In genomic region chr2:160021541-160021940, GRCm38 (mm10) we compare ENCODE assay signal across 19 mouse cellular contexts.
DNase-seq lines count a peak whose midpoint lies in the region; TF ChIP-seq lines count a peak whose summit lies in the region.
"Had no signal": no experiment of that assay in that cellular context is flagged by ENCODE, and none has a peak within 500 bp of the region (broad histone marks: within the 10 kb centered on the region; RNA-seq: fewer than 3 reads in every experiment).

No protein-coding gene starts in this region.

- H3K27ac ChIP-seq in embryonic fibroblast, embryonic 13.5 days (ENCODE audit: insufficient read depth, low read length), result peak overlapping the region; percentile 85
- no peak overlapping the region for H3K27ac ChIP-seq in cerebellum, adult 2 months (ENCODE audit: insufficient read depth, low read length)
- H3K27ac ChIP-seq: embryonic facial prominence, embryonic 15.5 days; forebrain, embryonic 13.5 days; heart, embryonic 15.5 days; hindbrain, embryonic 15.5 days; liver, embryonic 15.5 days; stomach, embryonic 15.5 days had no signal

- intact Hi-C loops in heart, postnatal 36 days (cut with DNase I), result no loop called here

- DNase-seq in gastrocnemius, postnatal 25 days, result peak; percentile 47
- DNase-seq in gastrocnemius, postnatal 4 days (ENCODE audit: low spot score in 2 of 2), result no peak
- peak; percentile 55 for DNase-seq in adipocyte (ENCODE audit: low spot score)
- peak; percentile 28 for DNase-seq in heart, postnatal 36 days
- DNase-seq in cerebellum, adult 2 months, result no peak
- no peak for DNase-seq in cerebellum, adult 11-12 months
- DNase-seq: cerebellum, postnatal 25 days; left cerebral cortex, postnatal 4 days; lung, postnatal 14 days; right cerebral cortex, adult 18-20 months; thymus, adult 2 months had no signal

- TF ChIP-seq POLR2A in embryonic fibroblast, embryonic 13.5 days (IDR thresholded peaks at IDR 0.05; ENCODE audit: low read depth, low read length), result no peak
- TF ChIP-seq POLR2A in cerebellum, adult 2 months (IDR thresholded peaks at IDR 0.05; ENCODE audit: borderline replicate concordance, insufficient read depth, low read length), result no peak

- TF ChIP-seq CTCF in embryonic fibroblast, embryonic 13.5 days (IDR thresholded peaks at IDR 0.05; ENCODE audit: borderline replicate concordance, insufficient read depth, low read length), result no peak
- no peak for TF ChIP-seq CTCF in cerebellum, adult 2 months (IDR thresholded peaks at IDR 0.05; ENCODE audit: borderline replicate concordance, insufficient read depth, low read depth, low read length)

- WGBS in cerebellum, adult 2 months, result 78% methylated on average over 4 of the region's 4 CpGs

- no peak overlapping the region for H3K4me3 ChIP-seq in embryonic fibroblast, embryonic 13.5 days (ENCODE audit: insufficient read depth, low read length)
- no peak overlapping the region for H3K4me3 ChIP-seq in cerebellum, adult 2 months (replicated peaks; ENCODE audit: insufficient read depth, low read depth, low read length)
- H3K4me3 ChIP-seq: embryonic facial prominence, embryonic 15.5 days; forebrain, embryonic 13.5 days; heart, embryonic 15.5 days; hindbrain, embryonic 15.5 days; liver, embryonic 15.5 days; stomach, embryonic 15.5 days had no signal

- 0 out of 2 replicates have a peak, but pooled peaks cover 3% of the 10 kb centered on the region for H3K4me1 ChIP-seq in embryonic fibroblast, embryonic 13.5 days (ENCODE audit: control insufficient read depth, insufficient read depth, low read length)
- H3K4me1 ChIP-seq in cerebellum, adult 2 months (ENCODE audit: control insufficient read depth, insufficient read depth, low read length), result no peaks in the 10 kb centered on the region
- H3K4me1 ChIP-seq: heart, embryonic 15.5 days; liver, embryonic 15.5 days; stomach, embryonic 15.5 days had no signal

- H3K27me3 ChIP-seq in cerebellum, adult 2 months (ENCODE audit: control insufficient read depth, insufficient read depth, low read length), result no peaks in the 10 kb centered on the region
- H3K27me3 ChIP-seq: embryonic facial prominence, embryonic 15.5 days; forebrain, embryonic 13.5 days; heart, embryonic 15.5 days; hindbrain, embryonic 15.5 days; liver, embryonic 15.5 days; Patski; stomach, embryonic 15.5 days had no signal

Comparison
In these comparisons a context has a peak if more than half of its experiments do, and no peak if none do; other contexts are left out.
1. DNase-seq: peak in gastrocnemius, postnatal 25 days (single experiment), adipocyte (single experiment) and heart, postnatal 36 days (2 of 2); none in gastrocnemius, postnatal 4 days (0 of 2), cerebellum, adult 2 months (0 of 2) and cerebellum, adult 11-12 months (single experiment).